Mouse (Mus musculus) testis, postnatal 14 days (tissue): Measurements from ENCODE around the gene 1700015F17Rik.

Experiments
- DNase-seq: peaks from one replicate; pipeline ENCODE4 v3.0.0; 2021; ENCODE audit warnings: low spot score

Gene 1700015F17Rik

DNA sequence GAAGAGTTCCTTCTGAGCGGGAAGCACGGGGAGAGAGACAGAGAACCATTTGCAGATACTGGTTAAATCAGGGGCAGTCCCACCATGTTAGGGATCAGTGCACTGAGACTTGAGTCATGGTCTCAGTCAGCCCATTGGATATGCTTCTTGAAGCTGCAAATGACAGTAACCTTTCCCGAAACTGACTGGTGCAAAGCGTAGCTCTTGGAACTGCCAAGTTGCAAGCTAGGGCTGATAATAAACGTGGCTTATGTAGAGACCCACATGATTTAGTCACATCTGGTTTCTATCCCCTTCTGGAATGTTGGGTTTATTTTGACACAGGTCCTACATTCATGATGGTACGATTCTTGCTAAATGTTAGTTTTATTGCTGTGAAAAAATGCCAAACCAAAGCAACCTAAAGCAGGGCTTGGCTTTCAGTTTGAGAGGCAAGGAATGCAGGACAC is 55.2 kb downstream of the 1700015F17Rik start:
- no peak for DNase-seq

DNA sequence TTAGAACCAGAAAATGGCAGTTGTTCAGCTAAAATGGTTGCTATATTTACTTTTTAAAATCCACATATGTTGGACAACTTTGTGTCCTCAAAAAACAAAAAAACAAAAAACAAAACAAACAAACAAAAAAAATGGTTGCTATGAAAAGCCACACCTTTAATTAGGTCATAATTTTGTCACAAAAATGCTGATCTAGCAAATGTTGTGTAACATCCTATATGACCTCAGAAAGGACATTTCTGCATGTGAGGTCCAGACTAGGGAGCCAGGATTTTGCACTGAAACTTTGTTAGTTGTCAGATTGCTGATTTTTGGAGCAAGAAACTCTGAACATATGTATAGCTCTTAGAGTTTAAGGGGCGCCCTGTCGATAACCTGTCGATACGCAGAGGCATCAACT is 55.9 kb downstream of the 1700015F17Rik start:
- no peak for DNase-seq

DNA sequence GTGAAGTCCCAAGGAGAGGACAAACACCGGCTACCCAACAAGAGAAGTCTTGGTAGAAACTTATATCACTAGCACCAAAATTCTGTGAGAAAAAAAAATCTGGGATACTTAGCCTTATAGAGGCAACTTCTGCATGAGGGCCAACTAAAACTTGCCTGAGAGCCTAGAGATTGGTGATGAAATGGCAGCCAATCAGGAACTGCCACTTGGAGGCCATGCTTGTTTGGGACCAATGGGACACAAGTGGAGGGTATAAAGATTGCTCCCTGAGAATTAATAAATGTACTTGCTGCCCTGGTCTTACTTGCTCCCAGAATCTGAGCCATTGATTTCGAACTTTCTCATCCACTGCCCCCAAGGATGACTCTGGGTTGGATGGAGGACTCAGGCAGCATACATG is 57.5 kb downstream of the 1700015F17Rik start:
- no peak for DNase-seq

DNA sequence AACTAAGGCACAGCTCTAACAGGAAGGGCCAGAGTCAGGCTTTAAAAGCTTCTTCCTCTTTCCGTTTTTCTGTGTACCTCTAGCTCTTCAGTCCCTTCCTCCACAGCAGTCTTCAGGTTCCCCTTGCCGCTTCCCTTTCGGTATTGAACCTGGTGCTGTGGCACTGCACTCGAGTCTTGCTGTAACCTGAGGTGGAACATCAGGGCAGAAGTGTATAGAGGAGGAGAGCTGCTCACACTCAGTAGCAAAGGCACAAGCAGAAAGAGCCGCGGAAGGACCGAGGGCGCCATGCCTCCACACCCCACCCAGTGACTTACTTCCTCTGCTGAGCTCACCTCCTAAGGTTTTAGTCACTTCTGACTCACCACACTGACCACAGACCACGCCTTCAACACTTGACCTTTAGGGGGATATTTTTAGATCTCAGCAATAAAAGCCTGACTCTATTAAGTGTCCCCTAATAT is 58.9 kb downstream of the 1700015F17Rik start, which contains the start of gene Cdk14:
TSS of gene Cdk14 (minus strand) at position 321 of the 464 bp plus-strand sequence.
- no peak for DNase-seq

DNA sequence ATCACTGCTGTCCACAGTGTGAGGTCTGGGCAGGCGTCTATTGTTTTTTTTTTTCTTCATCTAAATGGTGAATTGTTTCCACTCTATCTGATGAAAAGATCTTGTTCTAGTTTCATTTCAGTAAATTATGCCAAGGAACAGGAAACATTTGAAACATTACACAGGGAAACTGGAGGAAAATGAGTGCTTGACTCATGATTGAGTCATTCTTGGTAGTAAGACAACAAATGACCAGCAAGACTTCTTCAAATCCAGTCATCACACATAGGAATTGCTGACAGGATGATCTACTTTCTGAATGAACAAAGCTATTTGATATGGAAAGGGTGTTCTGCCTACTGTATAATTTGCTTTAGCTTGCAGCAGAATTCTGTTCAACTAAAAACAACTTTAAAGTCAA is 59.7 kb downstream of the 1700015F17Rik start:
- DNase-seq, result no peak

DNA sequence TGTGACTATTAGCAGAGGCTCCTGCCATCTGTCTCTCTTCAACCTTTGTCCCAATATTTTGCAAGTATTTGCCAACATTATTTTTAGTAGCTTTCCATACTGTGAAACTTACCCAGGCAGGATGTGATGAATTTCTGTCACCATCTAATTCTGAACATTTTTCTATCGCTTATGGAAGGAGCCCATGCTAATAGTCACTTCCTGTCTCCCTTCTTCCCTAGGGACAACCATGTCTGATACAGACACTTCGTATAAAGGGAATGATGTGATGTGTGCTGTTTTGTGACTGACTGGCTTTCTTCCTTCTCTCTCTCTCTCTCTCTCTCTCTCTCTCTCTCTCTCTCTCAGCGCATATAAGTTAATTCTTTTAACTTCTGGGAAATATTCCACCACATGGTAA is 64.1 kb downstream of the 1700015F17Rik start:
- no peak for DNase-seq

DNA sequence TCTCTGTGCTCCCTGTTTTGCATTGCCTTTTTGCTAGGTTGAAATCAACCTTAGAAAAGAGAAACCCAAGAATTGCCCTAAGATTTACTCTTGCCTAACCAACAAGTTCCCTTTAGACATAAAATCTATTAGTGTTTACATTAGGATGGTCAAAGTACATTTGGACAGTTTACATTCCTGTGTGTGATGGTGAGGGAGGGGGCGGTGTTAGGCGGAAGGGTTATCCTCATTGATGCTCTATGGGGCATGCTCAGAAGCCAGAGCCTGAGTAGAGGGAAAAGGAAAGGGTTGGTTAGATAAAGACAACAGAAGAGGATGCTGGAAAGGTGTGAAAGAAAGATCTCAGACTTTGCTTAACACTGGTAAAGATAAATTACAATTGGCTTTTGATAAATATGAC is 67.1 kb downstream of the 1700015F17Rik start:
- DNase-seq, result no peak

DNA sequence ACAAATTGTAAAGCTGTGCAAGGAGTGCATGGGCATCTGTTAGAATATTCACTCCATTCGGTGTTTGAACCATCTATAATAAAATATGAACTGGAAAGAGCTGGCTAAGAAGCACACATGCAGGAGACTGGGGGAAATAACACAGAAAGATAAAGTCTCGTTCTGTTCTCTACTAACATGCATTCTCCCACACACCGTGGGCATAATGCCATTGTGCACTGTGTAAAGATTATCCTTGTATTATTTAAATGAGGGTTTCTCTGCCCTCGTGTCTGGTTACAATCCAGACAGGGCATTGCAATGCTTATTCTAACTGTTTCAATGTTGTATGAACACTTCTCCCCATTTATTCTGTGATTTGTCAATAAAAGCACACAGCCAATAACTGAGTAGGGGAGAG is 77.0 kb downstream of the 1700015F17Rik start:
- no peak for DNase-seq

DNA sequence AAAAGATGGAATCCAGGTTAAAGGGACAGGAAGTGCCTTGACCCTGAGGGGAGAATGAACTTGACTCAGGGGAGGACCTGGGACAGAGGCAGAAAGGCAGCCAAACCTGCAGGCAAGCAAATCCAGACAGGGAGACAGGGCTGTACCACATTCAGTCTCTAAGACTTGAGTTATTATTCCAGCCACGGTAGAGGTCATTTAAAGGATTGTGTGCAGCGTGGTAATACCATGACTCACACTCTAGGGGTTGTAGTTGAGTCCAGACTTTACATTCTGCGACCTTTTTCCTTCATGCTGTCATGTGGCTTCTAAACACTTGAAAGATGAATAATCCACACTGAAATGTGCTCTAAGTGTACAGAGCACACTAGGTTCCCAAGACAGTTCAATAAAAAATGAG is 86.2 kb downstream of the 1700015F17Rik start:
- no peak for DNase-seq
